In genomic region chr2:105444072-105444471, GRCm38 (mm10) we compare ENCODE assay signal across 9 mouse cellular contexts. TPM values are rescaled to one million over a fixed set of nuclear protein-coding genes. Genes with fewer than 3 reads are reported as not detected.
A peak's percentile ranks its signal among the peaks of the same experiment; 100 is the strongest.
DNase-seq lines count a peak whose midpoint lies in the region; ATAC-seq and TF ChIP-seq lines count a peak whose summit lies in the region.
"Had no signal": no experiment of that assay in that cellular context is flagged by ENCODE, and none has a peak within 500 bp of the region (broad histone marks: within the 10 kb centered on the region; RNA-seq: fewer than 3 reads in every experiment).

No protein-coding gene starts in this region.

- no peaks in the 10 kb centered on the region for H3K36me3 ChIP-seq in hindbrain, embryonic 11.5 days (ENCODE audit: control insufficient read depth, insufficient read depth, low read length)
- H3K36me3 ChIP-seq in hindbrain, embryonic 12.5 days = no peaks in the 10 kb centered on the region
- H3K36me3 ChIP-seq in ES-E14 (ENCODE audit: control insufficient read depth, insufficient read depth, low read length, poor library complexity, severe bottlenecking) = no peaks in the 10 kb centered on the region

- ATAC-seq in hindbrain, embryonic 11.5 days (ENCODE audit: low FRiP score) = no peak
- ATAC-seq in hindbrain, embryonic 12.5 days (ENCODE audit: low FRiP score) = no peak
- ATAC-seq in granulocyte monocyte progenitor cell, adult 5-6 weeks (replicated peaks; ENCODE audit: poor library complexity, severe bottlenecking) = peak; percentile 52

- in situ Hi-C loops in ES-E14 (cut with MboI; ENCODE audit: low sequenced_read_pairs in 2 of 2, unreplicated experiment in 2 of 2) = no loop called here

- WGBS in hindbrain, embryonic 11.5 days = 34% methylated on average over 3 of the region's 3 CpGs
- 47% methylated on average over 3 of the region's 3 CpGs for WGBS in hindbrain, embryonic 12.5 days

- no peak overlapping the region for H3K9ac ChIP-seq in hindbrain, embryonic 11.5 days (ENCODE audit: low read depth, low read length)
- H3K9ac ChIP-seq in hindbrain, embryonic 12.5 days = no peak overlapping the region
- no peak overlapping the region for H3K9ac ChIP-seq in ES-E14 (ENCODE audit: insufficient read depth, low read depth, low read length, poor library complexity, severe bottlenecking)

- no peaks in the 10 kb centered on the region for H3K27me3 ChIP-seq in hindbrain, embryonic 11.5 days (ENCODE audit: control insufficient read depth, insufficient read depth, low read length)
- no peaks in the 10 kb centered on the region for H3K27me3 ChIP-seq in hindbrain, embryonic 12.5 days
- H3K27me3 ChIP-seq: megakaryocyte, embryonic 14.5 days had no signal

- H3K4me1 ChIP-seq in hindbrain, embryonic 11.5 days (replicated peaks; ENCODE audit: control insufficient read depth, insufficient read depth, low read length) = no peaks in the 10 kb centered on the region
- H3K4me1 ChIP-seq in hindbrain, embryonic 12.5 days = no peaks in the 10 kb centered on the region
- H3K4me1 ChIP-seq in ES-E14 (ENCODE audit: control insufficient read depth in 2 of 2, insufficient read depth in 2 of 2, low read length in 2 of 2, poor library complexity in 1 of 2) = no peaks in the 10 kb centered on the region
- H3K4me1 ChIP-seq: megakaryocyte, embryonic 14.5 days had no signal

- no peak overlapping the region for H3K4me2 ChIP-seq in hindbrain, embryonic 11.5 days (replicated peaks; ENCODE audit: low read depth, low read length)
- no peak overlapping the region for H3K4me2 ChIP-seq in hindbrain, embryonic 12.5 days (replicated peaks)

- peak; percentile 38 for DNase-seq in hindbrain, embryonic 11.5 days (ENCODE audit: low spot score)
- DNase-seq in 3T3-L1 (ENCODE audit: low read depth, low spot score) (peak; percentile 21), ES-E14 (ENCODE audit: low read depth, low spot score) (peak; percentile 52)
- no peak for DNase-seq in cerebellum, adult 18-20 months
- no peak for DNase-seq in frontal cortex, postnatal 25 days (ENCODE audit: low spot score in 2 of 2)
- no peak for DNase-seq in urinary bladder, postnatal 25 days (ENCODE audit: low spot score)

- H3K27ac ChIP-seq in hindbrain, embryonic 11.5 days (ENCODE audit: low read depth, low read length) = no peak overlapping the region
- no peak overlapping the region for H3K27ac ChIP-seq in hindbrain, embryonic 12.5 days
- no peak overlapping the region for H3K27ac ChIP-seq in ES-E14 (ENCODE audit: insufficient read depth, low read depth, low read length, poor library complexity, severe bottlenecking)

- H3K4me3 ChIP-seq in hindbrain, embryonic 11.5 days (ENCODE audit: low read depth, low read length) = no peak overlapping the region
- no peak overlapping the region for H3K4me3 ChIP-seq in hindbrain, embryonic 12.5 days
- H3K4me3 ChIP-seq in ES-E14 (ENCODE audit: insufficient read depth in 1 of 2, low read depth in 1 of 2, low read length in 2 of 2, poor library complexity in 1 of 2, severe bottlenecking in 1 of 2) = no peak overlapping the region
- H3K4me3 ChIP-seq: megakaryocyte, embryonic 14.5 days had no signal

- H3K9me3 ChIP-seq in hindbrain, embryonic 11.5 days (ENCODE audit: control insufficient read depth, low read length) = no peaks in the 10 kb centered on the region
- H3K9me3 ChIP-seq in hindbrain, embryonic 12.5 days (replicated peaks) = no peaks in the 10 kb centered on the region
- H3K9me3 ChIP-seq in ES-E14 (ENCODE audit: control insufficient read depth, insufficient read depth, low read depth, low read length) = no peaks in the 10 kb centered on the region
- H3K9me3 ChIP-seq: megakaryocyte, embryonic 14.5 days had no signal

TF ChIP-seq in ES-E14, 5 proteins besides CTCF, POLR2A, EP300 and RAD21:
- TF ChIP-seq ZNF384 (IDR thresholded peaks at IDR 0.05; ENCODE audit: low read depth, low read length) (no peak), ZC3H11A (IDR thresholded peaks at IDR 0.05; ENCODE audit: borderline replicate concordance, low read depth, low read length) (no peak), MAFK (IDR thresholded peaks at IDR 0.05; ENCODE audit: insufficient read depth, low read depth, low read length) (no peak), HCFC1 (IDR thresholded peaks at IDR 0.05; ENCODE audit: borderline replicate concordance, insufficient read depth, low read length) (no peak), CHD2 (IDR thresholded peaks at IDR 0.05; ENCODE audit: low read depth, low read length) (no peak)
TF ChIP-seq in ES-E14: peak in this region for 0.

RNA-seq across cellular contexts. Expression of gene Rcn1, which starts 45.0 kb away (rescaled TPM):
- polyA plus RNA-seq in hindbrain, embryonic 11.5 days (2014; fragmentation: Nextera tagmentation; extraction: Ambion mirVana) = 69.7 and 123 TPM in 2 replicates
- polyA plus RNA-seq in hindbrain, embryonic 12.5 days (2016; fragmentation: Nextera tagmentation; extraction: Ambion mirVana) = 143 and 150 TPM in 2 replicates
- total RNA-seq in ES-E14 (2012; rRNA removed) = 71.1 and 73.6 TPM in 2 replicates
- total RNA-seq in granulocyte monocyte progenitor cell, adult 5-6 weeks (2014; fragmentation: Nextera tagmentation) = 15.1 and 26.4 TPM in 2 replicates
- total RNA-seq in granulocyte monocyte progenitor cell, adult 5-6 weeks (2017) = 45.2 and 50.2 TPM in 2 replicates

Comparison
In these comparisons a context has a peak if more than half of its experiments do, and no peak if none do; other contexts are left out.
1. DNase-seq: peak in hindbrain, embryonic 11.5 days (single experiment), 3T3-L1 (single experiment) and ES-E14 (single experiment); none in cerebellum, adult 18-20 months (0 of 2), frontal cortex, postnatal 25 days (0 of 2) and urinary bladder, postnatal 25 days (single experiment).